Mouse (Mus musculus): ENCODE results near the gene Atp6ap1l.

GRCm38 (mm10) chr13:90869157-90869556 is 36.0 kb downstream of the Atp6ap1l start:
- no peak for TF ChIP-seq CTCF (IDR thresholded peaks at IDR 0.05; ENCODE audit: low read depth)
- TF ChIP-seq EP300 (optimal IDR thresholded peaks at IDR 0.05) = no peak
